Mouse (Mus musculus): ENCODE results near the gene Bcar3. TPM values are rescaled to one million over a fixed set of nuclear protein-coding genes. Genes with fewer than 3 reads are reported as not detected.

The Bcar3 gene
- total RNA-seq, 2 experiments from 2014 or later = 57.8 to 66.6 TPM

- DNase-seq = no peak
These were observed 272.6 kb downstream of the Bcar3 start for GRCm38 (mm10) chr3:122566549-122566948.

GRCm38 (mm10) chr3:122573426-122574286 lies 279.7 kb downstream of the Bcar3 start:
- DNase-seq = no peak

GRCm38 (mm10) chr3:122574921-122575320 lies 281.0 kb downstream of the Bcar3 start:
- no peak for DNase-seq

- DNase-seq = no peak
These were observed 283.4 kb downstream of the Bcar3 start for GRCm38 (mm10) chr3:122577360-122577759.

Small RNA genes lying within 50 kb of the gene (microRNA-seq; reads per million reads assigned to microRNA genes)
- gene Mir760 (32.3 reads per million, percentile 39 among the genes with 10 or more reads in this experiment), gene Mir7657 (not detected)

Other genes starting within 250 kb of the Bcar3 start
- gene Abca4, start 249.7 kb upstream of the Bcar3 start, total RNA-seq (2021) = 1 to 10 TPM; 2.0 to 3.9 TPM
- 100 to 1,000 TPM; 111 to 119 TPM for gene Gclm, start 48.6 kb upstream of the Bcar3 start, total RNA-seq (2021)
- gene Dnttip2, start 19.7 kb upstream of the Bcar3 start, total RNA-seq (2021) = 10 to 100 TPM; 39.8 to 44.5 TPM

All from adrenal gland, postnatal 36 days (tissue).